Mouse (Mus musculus) CD4-positive, CD25-positive, alpha-beta regulatory T cell, adult 2 months (primary cell): ENCODE results near the gene Nelfb.

Experiments
- DNase-seq: peaks from one replicate; pipeline ENCODE4 v3.0.0-alpha.2; 2012; ENCODE audit warnings: low read depth, low spot score

Gene Nelfb

GRCm38 (mm10) chr2:25230581-25230980, 19.3 kb upstream of the Nelfb start:
- no peak for DNase-seq

GRCm38 (mm10) chr2:25229582-25229981, 18.3 kb upstream of the Nelfb start:
- DNase-seq: no peak

- DNase-seq: no peak
Observed at GRCm38 (mm10) chr2:25228995-25229530, 17.8 kb upstream of the Nelfb start.

GRCm38 (mm10) chr2:25228431-25228889, 17.2 kb upstream of the Nelfb start:
- DNase-seq: peak; percentile 93

- no peak for DNase-seq
Observed at GRCm38 (mm10) chr2:25227406-25227805, 16.1 kb upstream of the Nelfb start.

GRCm38 (mm10) chr2:25226864-25227263, 15.6 kb upstream of the Nelfb start:
- no peak for DNase-seq

GRCm38 (mm10) chr2:25225811-25226379, 14.6 kb upstream of the Nelfb start:
- no peak for DNase-seq

- DNase-seq: peak; percentile 98
Observed at GRCm38 (mm10) chr2:25224766-25225752, 13.8 kb upstream of the Nelfb start.

- no peak for DNase-seq
Observed at GRCm38 (mm10) chr2:25224492-25224765, 13.1 kb upstream of the Nelfb start, which contains the start of gene Tubb4b. Gene Tubb4b, minus strand, starts transcription at chr2:25224702.

- DNase-seq: no peak
Observed at GRCm38 (mm10) chr2:25223681-25224491, 12.6 kb upstream of the Nelfb start.

- no peak for DNase-seq
Observed at GRCm38 (mm10) chr2:25221331-25221772, 10.1 kb upstream of the Nelfb start.

GRCm38 (mm10) chr2:25218445-25218844, 7.2 kb upstream of the Nelfb start, which contains the start of gene Fam166a:
Gene Fam166a, plus strand, starts transcription at chr2:25218745.
- no peak for DNase-seq

- DNase-seq: no peak
Observed at GRCm38 (mm10) chr2:25217666-25218065, 6.4 kb upstream of the Nelfb start.

GRCm38 (mm10) chr2:25214444-25214843, 3.2 kb upstream of the Nelfb start, which contains the start of gene Stpg3:
Gene Stpg3, minus strand, starts transcription at chr2:25214637.
- no peak for DNase-seq

GRCm38 (mm10) chr2:25213266-25213865, 2.1 kb upstream of the Nelfb start:
- DNase-seq: no peak

GRCm38 (mm10) chr2:25210686-25211085, 603 bp downstream of the Nelfb start:
- DNase-seq: no peak

- no peak for DNase-seq
Observed at GRCm38 (mm10) chr2:25207593-25207992, 3.7 kb downstream of the Nelfb start.

GRCm38 (mm10) chr2:25203631-25204214, 7.6 kb downstream of the Nelfb start:
- no peak for DNase-seq

- no peak for DNase-seq
Observed at GRCm38 (mm10) chr2:25200631-25201030, 10.7 kb downstream of the Nelfb start.

- no peak for DNase-seq
Observed at GRCm38 (mm10) chr2:25197946-25198345, 13.3 kb downstream of the Nelfb start.

- no peak for DNase-seq
Observed at GRCm38 (mm10) chr2:25197191-25197590, 14.1 kb downstream of the Nelfb start.
